Mouse (Mus musculus): ENCODE results near the gene Samhd1.

Gene Samhd1

DNA sequence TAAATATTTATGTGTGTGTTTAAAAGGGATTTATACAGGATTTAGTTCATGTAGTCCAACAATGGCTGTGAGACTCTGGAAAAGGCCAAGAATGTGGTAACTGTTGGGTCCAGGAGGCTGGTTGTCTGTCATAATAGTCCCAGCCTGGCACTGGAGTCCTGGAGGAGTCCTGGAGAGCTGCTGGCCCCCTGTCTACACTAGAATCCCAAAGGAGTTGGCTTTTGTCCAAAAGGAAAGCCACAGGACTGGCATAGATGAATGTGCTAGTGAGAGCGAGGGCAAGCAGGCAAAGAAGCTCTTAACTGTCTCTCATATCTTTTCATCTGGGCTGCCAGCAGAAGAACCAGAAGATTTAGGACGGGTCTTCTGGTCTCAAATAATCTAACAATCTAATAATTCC lies 1.6 kb upstream of the Samhd1 start:
- no peak for DNase-seq (ENCODE audit: low read depth in 2 of 2, low spot score in 2 of 2)

DNA sequence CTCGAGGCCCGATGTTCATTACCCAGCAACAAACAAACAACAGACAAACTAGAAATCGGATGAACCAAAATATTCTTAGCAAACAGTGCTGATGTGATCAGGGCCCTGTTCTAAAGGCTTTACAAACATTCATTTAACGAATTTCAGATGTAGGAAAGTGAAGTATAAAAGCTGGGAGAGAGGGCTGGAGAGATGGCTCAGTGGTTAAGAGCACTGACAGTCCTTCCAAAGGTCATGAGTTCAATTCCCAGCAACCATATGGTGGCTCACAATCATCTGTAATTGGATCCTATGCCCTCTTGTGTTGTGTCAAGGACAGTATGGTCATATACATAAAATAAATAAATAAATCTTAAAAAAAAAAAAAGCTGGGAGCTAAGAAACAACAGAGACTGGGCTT lies 1.1 kb upstream of the Samhd1 start:
- DNase-seq (ENCODE audit: low read depth in 2 of 2, low spot score in 2 of 2) = no peak

DNA sequence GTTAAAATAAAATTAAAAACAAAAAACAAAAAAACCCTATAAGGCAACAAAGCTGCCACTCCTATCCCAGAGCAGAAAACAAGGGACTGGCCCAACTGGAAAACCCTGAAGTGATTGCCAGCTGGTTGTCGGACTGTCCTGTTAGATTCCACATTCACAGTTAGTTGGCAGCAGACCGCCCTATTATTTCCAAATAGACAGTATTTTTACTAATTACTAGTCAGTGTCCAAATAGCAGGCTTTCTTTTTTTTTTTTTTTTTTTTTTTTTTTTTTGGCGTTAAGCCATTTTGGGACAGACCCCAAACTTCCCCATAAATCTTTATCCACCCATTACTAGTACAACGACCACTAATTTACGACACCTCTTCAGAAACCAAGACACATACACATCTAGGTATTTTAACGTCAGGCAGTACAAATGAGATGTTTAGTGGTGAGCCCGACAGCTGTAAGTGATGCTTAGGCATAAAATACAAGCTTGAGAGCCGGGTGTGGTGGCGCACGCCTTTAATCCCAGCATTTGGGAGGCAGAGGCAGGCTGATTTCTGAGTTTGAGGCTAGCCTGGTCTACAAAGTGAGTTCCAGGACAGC lies 560 bp upstream of the Samhd1 start:
- no peak for DNase-seq (ENCODE audit: low read depth in 2 of 2, low spot score in 2 of 2)

DNA sequence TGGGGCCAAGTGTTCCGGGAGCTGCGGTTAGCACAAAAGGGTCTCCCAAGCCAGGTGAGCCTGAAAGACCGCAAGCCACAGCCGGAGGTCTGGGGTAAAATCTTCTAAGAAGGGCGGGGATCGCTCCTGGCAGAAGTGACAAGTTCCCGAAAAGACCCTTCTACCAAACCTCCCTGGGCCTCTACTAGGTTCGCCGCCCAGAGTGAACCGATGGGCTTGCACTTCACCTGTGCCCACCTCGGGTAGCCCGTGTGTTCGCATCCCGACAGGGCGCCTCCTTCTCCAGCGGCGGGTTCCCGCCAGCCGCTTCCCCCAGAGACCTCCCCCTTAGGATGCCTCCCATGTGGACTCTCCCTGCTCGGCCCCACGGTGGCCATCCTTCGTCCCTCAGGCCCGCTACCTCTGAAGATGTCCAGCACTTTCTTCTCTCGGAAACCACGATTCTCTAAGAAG lies 560 bp downstream of the Samhd1 start:
- peak; percentile 31 to 39 for DNase-seq (ENCODE audit: low read depth in 2 of 2, low spot score in 2 of 2)

DNA sequence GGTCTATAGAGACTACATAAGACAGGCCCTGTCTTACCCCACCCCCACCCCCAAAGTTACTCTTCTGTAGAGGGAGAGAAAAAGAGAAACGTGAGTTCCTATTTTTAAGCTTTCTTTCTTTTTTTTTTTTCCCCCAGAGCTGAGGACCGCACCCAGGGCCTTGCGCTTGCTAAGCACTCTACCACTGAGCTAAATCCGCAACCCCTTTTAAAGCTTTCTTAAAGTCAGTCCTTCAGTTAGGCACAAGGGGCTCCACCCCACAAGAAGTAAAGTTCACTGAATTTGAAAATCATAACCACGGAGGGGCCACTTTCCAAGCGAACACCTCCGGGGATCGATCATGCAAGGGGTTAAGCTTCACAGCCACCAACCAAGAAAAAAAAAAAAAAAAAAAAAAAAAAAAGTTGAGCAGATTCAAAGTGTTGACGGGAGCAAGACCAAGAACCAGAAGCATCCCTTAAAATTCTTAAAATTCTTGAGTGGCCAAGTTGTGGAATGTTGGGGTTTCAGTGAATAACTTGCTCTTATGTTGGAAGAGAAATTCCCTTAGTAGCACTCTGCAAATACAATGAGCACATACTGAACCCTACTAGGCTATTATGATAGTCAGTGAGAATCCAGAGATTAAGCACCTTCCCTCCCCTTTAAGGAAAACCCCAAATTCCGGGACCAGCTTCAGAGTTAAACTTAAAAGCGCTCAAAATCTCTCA lies 1.1 kb downstream of the Samhd1 start:
- DNase-seq (ENCODE audit: low read depth in 2 of 2, low spot score in 2 of 2) = no peak

DNA sequence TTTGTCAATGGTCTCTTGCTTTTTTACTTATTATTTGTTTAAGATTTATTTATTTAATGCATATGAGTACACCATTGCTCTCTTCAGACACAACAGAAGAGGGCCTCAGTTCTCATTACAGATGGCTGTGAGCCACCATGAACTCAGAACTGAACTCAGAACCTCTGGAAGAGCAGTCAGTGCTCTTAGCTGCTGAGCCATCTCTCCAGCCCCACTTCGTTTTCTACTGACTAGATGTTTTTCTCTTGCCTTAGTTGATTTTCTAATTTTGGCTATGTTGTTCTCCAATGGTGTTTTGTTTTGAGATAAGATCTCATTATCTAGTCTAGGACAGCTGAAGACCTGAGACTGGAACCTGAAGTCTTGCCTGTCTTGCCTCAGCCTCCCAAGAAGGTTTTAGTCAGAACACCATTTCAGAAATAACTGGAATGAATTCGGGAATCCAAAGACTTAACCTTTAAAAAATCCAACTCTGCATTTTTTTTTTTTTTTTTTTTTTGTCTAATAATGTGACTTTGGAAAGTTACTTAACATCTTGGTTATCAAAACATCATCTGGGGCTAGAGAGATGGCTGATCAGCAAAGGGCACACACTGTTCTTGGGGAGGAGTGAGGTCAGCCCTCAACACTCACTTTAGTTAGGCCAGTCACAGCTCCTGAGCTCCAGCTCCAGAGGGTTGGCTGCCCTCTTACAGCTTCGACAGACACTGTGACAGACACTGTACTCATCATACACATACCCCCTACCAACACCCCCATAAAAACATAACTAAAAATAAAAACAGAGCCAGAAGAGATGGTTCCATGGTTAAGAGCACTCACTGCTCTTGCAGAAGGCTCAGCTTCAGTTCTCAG lies 2.2 kb downstream of the Samhd1 start:
- DNase-seq (ENCODE audit: low read depth in 2 of 2, low spot score in 2 of 2) = no peak

DNA sequence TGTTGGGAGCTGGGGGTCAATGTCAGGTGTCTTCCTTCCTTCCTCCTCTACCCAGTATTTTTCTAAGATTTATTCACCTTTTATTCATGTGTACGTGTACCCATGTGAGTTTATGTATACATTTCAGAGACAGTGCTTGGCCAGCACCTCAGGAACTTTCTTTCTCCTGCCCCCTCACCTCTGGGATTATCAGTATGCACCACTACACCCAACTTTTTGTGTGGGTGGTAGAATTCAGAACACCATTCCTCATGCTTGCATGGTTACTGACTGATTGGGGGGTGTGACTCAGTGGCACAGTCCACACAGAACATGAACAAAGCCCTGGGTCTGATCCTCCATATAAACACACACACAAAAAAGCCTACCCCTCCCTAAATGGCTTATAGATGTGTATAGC lies 3.0 kb downstream of the Samhd1 start:
- DNase-seq (ENCODE audit: low read depth in 2 of 2, low spot score in 2 of 2) = no peak

DNA sequence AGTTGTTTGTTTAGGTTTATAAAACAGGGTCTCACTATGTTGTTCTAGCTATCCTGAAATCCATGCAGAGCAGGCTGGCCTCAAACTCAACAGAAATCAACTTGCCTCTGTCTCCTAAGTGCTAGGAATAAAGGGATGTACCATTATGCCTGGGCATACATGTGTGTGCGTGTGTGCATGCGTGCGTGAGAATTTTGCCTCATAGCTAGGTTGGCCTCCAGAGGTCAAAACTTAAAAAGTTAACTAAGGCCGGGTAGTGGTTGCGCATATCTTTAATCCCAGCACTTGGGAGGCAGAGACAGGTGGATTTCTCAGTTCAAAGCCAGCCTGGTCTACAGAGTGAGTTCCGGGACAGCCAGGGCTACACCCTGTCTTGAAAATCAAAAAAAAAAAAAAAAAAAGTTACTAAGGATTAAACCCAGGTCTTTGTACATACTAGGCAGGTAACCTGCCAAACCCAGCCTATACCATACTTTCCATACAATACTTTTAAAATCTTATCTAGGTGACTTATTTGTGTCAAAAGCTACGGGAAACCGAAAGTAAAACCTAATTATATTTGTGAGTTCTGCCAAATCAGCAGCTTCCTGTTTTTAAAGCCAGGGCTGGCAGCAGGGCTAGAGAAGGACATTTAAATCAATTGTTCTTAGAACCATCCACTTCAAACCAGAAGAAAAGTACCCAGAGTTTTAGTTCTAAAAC lies 4.1 kb downstream of the Samhd1 start:
- DNase-seq (ENCODE audit: low read depth in 2 of 2, low spot score in 2 of 2) = no peak

DNA sequence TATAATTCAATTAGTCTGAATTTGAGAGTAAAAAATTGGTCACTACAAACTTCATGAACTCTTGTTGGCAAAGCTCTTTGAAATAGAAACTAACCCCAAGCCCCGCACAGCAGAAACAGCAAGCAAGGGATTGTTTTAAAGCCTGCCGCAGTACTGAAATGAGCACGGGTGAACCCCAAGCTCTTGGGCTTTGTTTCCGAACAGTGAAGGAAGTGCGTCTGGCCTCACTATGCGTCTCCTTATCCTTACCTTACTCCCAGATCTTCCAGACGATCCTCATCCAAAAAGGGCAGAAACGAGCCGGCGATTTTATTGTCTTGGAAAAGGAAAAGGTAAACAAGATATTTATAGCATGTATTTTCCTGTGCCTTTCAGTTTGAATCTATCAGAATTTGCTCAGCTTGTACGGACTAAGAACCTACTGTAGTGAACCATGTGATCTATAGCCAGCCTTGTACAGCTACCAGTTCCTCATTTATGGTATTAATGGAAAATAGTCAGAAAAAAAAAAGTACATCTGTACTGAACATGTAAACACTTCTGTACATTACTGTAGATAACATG lies 5.4 kb downstream of the Samhd1 start:
- no peak for DNase-seq (ENCODE audit: low read depth in 2 of 2, low spot score in 2 of 2)

DNA sequence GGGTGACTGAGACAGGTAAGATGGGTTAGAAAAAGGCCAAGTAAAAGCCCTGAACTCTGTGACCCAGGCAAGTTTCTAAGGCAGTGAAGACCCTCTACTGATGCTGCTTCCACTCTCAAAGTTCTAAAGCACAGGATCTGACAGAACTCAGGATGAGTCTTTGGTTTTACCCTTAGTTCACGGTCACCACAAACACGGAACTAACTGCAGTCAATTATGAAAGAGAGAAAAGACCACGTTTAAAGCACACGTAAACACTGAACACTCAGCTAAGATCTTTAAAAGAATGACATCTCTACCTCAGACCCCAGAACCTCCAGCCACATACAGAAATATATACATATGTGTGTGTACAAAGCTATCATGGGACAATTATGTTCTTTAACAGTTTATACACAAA lies 6.0 kb downstream of the Samhd1 start:
- DNase-seq (ENCODE audit: low read depth in 2 of 2, low spot score in 2 of 2) = no peak

DNA sequence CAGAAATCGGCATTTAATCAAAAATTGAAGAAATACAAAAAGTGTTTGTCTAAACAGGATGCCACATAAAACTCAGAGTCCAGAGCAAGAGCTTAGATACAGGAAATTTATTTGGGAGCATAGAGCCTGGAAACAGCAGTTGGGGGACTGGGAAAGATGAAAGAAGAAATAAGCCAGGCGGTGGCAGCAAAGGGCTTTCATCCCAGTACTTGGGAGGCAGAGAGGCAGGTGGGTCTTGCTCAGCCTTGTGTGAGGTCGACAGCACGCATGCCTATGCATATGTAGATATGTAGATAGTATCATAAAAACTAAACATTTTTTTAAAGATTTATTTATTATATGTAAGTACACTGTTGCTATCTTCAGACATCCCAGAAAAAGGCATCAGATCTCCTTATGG lies 7.0 kb downstream of the Samhd1 start:
- no peak for DNase-seq (ENCODE audit: low read depth in 2 of 2, low spot score in 2 of 2)

DNA sequence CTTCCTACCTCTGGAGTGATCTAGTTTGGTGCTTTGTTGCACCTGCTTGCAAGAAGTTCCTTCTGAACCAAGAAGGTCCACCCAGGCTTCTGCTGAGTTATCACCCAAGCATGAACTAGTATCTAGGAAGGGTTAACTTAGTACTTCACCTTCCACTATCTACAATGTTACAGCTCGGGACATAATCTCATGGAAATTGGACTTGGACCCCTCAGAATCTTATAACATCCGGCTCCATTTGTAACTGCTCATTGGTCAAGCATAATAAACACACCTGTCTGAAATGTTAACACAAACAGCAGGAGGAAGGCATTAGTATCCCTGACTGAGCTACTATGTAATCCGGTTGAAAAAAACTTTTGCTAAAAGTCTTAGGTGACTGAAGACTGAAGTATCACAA lies 7.7 kb downstream of the Samhd1 start:
- DNase-seq (ENCODE audit: low read depth in 2 of 2, low spot score in 2 of 2) = no peak

DNA sequence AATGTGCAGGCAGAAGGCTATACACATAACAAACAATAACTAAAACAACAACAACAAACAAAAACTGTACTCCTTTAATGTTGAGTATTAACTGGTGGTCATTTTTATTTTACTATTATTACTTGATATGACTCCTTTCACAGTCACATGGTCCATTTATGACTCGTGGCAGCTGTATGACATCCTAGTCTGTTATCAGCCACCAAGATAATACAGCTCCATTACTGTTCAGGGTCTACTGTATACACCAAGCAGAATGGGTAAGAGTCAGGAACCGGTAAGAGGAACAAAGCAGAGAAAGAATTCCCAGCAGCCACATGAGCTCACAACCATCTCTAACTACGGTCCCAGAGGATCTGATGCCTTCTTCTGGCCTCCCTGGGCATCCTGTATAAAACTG lies 9.8 kb downstream of the Samhd1 start:
- DNase-seq (ENCODE audit: low read depth in 2 of 2, low spot score in 2 of 2) = no peak

DNA sequence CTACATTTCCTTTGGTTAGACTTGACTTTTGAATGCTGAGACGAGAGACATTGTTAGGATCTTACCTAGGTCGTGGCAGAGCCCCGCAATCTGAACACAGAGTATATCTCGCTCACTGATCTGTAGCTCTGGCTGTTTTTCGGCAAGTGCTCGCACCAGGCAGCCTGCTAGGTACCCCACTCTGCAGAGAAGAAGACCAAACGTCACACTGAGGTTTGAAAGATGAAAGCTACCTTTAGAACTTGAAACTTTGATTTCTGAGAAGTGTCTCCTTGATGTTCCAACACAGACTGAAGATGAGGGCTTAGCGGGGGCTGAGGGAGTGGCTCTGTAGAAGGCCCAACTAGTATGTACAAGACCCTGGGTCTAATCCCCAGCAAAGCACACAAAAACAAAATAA lies 13.3 kb downstream of the Samhd1 start:
- peak; percentile 72 to 80 for DNase-seq (ENCODE audit: low read depth in 2 of 2, low spot score in 2 of 2)

DNA sequence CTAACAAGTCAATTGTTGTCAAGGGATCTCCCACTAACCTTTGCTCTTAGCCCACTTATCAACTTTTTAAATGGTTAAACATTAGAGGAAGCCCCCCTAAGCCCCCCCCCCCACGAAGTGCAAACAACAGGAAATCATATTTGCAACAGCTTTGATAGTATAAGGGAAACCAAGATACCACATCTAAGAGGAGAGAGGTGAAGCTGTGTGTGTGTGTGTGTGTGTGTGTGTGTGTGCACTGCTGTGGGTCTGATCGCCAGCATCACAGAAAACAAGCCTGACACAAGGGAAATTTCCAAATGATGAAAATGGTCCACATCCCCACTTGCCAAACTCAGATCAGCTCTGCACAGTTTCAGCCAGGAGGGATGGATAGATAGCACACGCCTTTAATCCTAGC lies 16.0 kb downstream of the Samhd1 start:
- peak; percentile 56 to 74 for DNase-seq (ENCODE audit: low read depth in 2 of 2, low spot score in 2 of 2)

DNA sequence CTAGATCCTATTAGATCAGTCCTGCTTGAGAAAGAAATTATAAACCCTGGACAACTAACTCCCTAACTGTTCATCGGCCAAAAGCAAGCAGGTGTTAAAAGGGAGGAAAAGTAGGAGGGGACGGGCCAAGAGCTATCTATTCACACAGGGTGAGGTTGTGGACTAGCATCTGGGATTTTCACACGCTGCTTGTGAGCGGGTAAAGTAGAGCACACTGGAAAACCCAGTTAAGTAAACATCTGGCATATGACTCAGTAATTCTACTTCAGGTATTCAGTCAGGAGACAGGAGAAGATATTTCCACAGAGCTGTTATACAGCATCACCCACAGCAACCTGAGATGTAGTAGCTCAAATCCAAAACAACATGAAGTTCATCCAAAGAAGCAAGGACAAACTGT lies 16.5 kb downstream of the Samhd1 start:
- DNase-seq (ENCODE audit: low read depth in 2 of 2, low spot score in 2 of 2) = no peak

DNA sequence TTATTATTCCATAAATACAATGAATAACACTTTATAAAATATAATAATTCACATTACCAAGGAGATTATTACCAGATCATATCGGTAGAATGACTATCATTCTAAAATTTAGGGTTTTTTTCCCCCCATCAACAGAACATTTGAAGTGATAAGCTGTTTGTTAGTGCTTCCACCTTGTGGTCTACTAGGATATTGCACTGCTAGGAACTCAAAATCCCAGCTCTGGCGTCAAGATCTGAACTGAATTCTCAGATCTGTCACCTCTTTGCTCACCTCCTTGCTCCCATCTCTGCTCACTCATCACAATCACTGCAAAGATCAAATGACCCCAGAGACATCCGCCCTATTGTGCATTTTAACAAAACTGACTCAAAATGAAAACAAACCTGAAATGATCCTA lies 18.1 kb downstream of the Samhd1 start:
- DNase-seq (ENCODE audit: low read depth in 2 of 2, low spot score in 2 of 2) = peak in 1 of 2 experiments; percentile 51

DNA sequence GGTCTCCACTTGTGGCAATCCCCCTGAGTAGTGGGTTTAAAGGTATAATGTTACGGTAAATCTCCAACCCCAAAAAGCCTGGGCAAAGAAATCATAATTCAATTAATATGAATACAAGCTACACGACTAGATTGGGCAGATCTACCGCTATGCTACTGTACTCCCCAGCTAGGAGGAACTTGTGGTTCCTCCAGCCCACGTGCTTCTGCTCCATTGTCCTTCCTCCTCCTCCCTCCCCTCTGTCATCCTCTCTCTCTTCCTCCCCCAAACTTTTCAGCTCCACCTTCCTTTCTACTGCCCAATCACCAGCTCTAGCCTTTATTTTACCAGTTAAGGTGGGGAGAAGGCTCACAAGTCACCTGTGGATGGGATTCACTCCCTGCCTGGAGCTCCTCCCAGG lies 26.8 kb downstream of the Samhd1 start:
- no peak for DNase-seq (ENCODE audit: low read depth in 2 of 2, low spot score in 2 of 2)

DNA sequence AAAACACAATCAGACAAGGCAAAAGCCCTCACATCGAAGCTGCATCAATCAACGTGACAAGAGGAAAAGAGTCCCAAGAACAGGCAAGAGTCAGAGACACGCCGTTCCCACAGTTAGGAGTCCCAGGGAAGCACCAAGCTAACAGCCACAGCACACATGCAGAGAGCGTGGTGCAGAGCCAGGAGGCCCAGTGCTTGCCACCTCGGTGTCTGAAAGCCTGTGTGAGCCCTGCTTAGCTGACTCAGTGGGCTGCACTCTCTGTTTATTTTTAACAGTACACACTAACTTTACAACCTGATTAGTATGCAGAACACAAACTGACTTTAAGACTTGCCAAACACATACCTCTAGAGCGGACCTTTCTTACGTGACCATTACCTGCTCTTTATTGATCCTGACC lies 30.6 kb downstream of the Samhd1 start:
- DNase-seq (ENCODE audit: low read depth in 2 of 2, low spot score in 2 of 2) = no peak

DNA sequence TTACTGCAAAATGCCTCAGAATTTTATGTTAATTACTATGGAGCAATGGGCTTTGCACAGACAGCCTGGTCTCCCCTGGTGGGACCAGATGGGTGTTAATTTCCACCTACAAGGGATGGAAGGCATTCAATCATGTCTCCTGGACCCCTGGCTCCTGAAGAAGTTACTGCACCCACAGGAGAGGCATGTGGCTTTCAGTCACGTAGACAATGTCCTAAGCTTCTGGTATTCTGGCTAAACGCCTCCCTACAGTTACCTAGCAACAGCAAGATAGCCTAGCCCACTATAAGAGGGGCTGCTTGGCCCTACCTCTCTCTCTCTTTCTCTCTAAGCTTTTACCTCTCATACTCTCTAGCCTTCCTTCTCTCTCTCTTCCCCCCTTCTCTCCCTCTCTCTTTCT lies 32.8 kb downstream of the Samhd1 start:
- no peak for DNase-seq (ENCODE audit: low read depth in 2 of 2, low spot score in 2 of 2)

DNA sequence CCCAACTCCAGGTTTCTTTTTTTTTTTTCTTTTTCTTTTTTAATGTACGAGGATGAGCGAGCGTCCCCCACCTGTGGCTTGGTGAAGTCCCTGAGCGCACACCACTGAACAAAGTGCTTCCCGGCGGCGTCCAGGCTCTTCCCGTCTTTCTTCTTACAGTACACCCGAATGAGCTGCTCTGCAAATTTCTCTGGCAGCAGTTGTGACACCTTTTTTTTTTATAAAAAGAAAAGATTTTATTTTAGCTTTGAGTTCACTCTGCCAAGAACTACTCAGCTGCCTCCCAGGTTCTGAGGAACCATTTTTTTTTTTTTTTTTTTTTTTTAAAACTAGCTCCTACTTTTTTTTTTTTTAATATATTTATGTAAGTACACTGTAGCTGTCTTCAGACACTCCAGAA lies 33.4 kb downstream of the Samhd1 start:
- DNase-seq (ENCODE audit: low read depth in 2 of 2, low spot score in 2 of 2) = no peak

DNA sequence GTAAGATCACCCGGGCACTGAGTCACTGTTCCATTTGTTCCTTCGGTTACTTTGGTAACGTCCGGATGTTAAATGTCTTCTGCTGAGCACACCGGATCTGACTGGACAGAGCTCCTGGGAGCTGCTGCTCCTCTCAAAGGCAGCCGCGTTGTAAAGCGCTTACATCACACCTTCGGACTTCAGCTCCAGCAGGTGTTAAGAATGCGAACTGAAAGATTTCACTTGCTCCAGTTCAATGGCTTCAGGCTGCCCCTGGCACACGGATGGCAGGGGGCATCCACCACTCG lies 34.8 kb downstream of the Samhd1 start:
- DNase-seq (ENCODE audit: low read depth in 2 of 2, low spot score in 2 of 2) = no peak

Data from CD8-positive naive resting alpha-beta T cell, adult 2 months (primary cell).